Mouse (Mus musculus) yolk sac, embryonic 10.5 days (tissue): ENCODE data around the gene AA467197.

Experiments
- DNase-seq: peaks from one replicate; pipeline ENCODE4 v3.0.0-alpha.2; 2017; ENCODE audit warnings: low spot score

The AA467197 gene

DNA sequence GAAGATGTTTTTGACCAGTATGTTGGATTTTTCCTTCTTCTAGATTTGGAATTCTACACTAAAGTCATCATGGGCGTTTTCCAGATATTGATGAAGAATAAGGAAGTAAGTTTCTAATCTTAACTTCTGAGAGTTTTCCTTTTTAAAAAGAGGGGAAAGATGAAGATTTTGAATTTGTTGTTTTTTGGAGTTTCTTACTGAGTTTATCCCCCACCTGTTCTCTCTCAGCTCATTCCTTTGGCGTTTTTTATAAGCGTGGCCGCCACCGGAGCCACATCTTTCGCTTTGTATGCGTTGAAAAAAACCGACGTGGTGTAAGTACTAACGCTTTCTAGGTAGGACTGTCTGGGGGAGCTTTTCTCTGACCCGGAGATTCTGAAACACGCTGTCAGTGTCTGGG is 1.2 kb downstream of the AA467197 start:
- DNase-seq, result no peak

DNA sequence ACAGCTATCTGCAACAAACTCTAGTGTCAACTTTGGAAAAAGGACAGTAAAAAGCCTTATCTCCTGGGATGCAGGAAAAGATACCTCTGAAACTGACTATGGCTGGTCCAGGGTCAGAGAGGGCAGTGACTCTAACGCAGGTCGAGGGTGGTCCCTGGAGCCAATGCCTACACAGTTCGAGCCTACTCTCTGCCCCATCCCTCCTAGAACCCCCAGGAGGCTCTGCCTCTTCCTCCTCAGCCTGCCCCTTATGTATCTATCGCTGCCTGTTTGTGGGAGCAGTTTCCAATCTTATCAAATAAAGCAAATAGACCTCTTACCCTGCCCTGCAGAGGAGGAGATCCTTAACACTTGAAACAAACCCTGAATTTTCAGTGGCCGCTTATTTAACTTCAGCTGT is 1.9 kb downstream of the AA467197 start:
- no peak for DNase-seq

GRCm38 (mm10) chr2:122652096-122653084 is 15.6 kb downstream of the AA467197 start:
- DNase-seq, result no peak

DNA sequence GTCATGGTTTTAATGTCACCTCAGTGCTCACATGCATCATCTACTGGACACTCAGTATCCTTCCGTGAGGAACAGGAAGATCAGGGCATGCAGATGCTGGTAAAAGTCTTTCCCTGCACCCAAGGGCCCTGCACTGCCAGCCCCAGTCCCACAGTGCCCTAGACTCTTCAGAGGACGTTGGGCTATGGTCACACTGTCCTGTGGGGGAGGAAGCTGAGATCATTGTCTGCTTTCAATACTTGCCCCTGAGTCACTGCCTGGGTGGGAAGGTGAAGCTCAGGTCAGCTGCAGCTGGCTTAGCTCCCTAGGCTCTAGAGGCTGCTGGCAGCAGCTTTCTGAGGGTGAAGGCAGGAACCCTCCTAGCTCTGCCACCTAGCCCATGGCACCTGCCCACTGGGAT is 19.3 kb downstream of the AA467197 start:
- DNase-seq, result no peak

DNA sequence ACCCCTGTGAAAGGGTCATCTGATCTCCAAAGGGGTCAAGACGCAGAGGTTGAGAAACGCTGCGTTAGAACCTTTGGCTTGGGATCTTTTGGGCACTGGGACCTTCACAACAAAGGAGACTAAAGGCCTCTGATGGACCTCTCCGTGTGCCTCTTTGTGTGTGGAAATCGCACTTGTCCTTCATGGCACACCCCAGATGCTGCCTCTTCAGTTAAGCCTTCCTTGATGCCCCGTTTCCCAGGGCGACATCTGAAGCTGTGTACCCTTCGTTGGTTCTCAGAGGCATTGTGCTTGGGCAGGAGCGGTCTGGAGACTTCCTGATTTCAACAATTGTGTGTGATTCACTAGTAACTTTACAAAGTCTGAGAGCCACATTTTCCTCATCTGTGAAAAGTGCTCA is 20.0 kb downstream of the AA467197 start:
- no peak for DNase-seq

DNA sequence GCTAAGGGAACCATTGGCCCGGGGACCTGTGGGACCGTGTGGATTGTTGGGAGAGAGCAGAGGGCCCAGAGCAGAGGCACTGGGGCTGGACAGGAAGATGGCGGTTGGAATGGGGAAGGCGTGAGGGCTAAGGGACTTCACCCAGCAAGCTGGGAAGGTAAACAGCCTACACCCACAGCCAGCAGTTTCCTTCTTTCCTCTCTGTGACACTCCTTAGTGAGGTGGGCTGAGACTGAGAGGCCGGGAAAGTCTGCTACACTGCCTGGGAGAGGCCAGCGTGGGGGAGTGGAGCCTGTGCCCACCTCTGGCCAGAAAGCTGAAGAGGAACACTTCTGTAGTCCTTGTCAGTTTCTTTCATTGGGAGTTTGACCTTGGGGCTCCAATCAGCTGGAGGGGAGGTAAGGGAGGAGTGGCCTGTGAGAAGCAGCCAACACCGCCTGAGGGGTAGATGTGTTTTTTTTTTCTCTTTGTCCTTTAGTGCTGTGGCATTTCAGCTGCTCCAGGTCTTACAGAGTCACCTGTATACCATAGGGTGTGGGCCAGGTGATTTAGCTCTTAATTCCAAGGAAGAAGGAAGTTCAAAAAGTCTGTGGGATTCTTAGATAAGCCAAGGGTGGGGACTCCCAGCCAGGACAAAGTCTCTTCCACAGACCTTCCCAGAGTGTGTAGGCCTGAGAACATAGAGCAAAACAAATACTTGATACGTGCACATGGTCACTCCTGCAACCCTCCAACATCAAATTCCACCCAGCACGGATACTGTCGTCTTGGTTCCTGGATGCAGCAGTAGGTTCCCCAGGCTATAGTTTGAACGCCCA is 21.1 kb downstream of the AA467197 start:
- no peak for DNase-seq

- no peak for DNase-seq
These were observed 23.0 kb downstream of the AA467197 start for GRCm38 (mm10) chr2:122659825-122660224.

DNA sequence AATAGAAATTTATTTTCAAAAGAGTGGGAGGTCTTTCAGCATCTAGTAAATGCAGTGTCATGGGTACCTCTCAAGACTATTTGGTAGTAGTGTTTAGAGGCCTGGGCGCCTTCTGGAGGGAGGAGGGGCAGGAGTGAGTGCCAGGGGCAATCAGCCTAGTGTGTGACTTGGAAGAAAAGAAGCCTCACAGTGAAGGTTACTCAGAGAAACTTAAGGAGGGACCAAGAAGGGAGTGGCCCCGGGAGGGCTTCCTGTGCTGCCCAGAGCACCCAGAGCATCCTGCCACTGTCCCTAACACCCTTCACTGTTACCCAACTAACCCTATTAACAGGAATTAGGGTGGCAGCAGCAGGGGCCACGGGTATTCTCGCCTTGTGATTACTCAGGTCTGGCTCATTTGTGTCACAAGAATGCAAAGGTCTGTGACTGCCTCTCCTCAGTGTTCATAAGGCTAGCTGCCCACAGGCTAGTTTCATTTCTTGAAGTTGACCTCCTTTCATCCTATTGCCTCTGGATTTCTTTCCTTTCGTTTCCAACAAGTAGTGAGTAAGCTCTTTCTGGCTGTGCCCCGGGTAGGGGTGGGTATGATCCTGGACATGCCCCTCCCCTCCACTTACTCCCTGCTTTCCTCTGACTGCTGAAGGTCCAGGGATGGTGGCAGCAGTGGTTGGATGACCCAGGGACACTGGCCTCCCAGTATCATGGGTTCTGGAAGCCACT is 28.6 kb downstream of the AA467197 start:
- no peak for DNase-seq

DNA sequence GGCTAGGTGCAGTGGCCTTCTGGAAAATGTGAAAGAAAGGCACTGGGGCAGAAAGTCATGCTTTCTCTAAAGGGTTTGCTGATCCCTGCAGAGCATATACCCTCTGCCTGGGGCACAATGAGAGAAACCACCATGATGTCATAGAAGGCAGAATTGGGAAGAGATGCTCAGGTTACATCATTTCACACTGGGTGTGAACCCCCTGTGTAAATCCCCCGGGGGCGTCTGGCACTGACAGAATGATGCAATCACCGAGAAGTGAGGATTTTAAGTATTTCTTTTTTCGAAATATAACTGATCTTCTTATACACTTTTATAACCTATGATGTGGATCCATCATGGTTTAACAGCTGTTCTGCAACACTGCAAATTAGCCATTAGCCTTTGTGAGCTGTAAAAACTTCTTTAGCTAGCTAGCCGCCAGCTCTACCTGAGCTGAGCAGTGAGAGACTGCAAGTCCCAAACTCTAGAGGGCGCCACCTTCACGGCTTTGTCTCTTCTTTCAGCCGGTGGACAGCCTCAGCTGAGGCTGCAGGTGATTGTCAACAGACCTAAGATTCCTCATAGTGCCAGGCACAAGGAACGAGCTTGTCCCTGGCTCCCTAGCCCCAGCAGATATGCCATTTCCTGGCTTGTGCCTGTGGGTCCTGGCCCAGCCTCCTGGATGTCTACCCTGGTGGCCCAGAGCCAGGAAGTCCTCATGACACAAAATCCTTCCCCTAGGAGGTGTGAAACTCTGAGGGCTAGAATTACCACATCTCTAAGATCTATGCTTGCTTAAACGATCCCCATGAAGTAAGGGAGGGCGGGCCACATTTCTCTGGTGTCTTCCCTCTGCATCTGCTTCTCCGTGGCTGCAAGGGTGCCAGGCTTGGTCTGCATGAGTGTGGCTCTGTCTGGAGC is 29.4 kb downstream of the AA467197 start:
- no peak for DNase-seq

DNA sequence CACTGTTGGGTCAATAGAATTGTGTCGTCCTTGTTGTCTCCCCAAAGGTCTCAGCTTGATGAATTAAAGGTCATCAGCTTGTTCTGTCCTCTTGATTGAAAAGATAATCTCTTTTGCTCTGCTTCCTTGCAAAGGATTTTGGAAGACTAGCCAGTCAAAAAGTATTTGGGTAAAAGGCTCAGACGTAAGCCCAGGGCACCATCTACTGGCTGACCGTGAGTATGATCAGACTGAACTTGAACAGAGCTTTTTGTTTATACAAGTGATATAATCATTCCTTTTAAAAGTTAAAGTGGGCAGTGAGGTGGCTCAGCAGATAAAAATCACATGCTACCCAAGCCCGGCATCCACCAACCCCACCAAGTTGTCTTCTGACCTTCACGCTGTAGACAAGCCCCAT is 31.1 kb downstream of the AA467197 start:
- DNase-seq, result no peak

DNA sequence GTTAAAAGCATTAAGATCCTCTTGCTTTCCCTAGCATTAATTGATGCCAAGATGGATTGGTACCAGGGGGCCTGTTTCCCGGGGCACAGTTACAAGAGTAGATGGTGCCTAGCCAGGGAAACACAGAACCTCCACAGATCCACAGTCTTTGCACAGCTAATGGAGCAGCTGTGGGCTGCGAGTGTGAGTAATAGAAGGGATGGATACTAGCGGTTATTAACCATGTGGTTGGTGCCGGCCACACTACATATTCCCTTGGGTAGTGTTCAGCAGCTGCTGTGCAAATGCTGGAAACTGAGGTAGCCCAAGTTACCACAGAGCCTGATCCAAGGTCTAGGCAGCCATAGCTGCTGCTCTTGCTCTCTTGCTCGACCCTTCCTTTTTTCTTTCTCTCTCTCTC is 34.9 kb downstream of the AA467197 start:
- DNase-seq, result no peak

- DNase-seq, result no peak
These were observed 36.1 kb downstream of the AA467197 start for GRCm38 (mm10) chr2:122672841-122673240.

GRCm38 (mm10) chr2:122675126-122675525 is 38.3 kb downstream of the AA467197 start:
- DNase-seq, result no peak

DNA sequence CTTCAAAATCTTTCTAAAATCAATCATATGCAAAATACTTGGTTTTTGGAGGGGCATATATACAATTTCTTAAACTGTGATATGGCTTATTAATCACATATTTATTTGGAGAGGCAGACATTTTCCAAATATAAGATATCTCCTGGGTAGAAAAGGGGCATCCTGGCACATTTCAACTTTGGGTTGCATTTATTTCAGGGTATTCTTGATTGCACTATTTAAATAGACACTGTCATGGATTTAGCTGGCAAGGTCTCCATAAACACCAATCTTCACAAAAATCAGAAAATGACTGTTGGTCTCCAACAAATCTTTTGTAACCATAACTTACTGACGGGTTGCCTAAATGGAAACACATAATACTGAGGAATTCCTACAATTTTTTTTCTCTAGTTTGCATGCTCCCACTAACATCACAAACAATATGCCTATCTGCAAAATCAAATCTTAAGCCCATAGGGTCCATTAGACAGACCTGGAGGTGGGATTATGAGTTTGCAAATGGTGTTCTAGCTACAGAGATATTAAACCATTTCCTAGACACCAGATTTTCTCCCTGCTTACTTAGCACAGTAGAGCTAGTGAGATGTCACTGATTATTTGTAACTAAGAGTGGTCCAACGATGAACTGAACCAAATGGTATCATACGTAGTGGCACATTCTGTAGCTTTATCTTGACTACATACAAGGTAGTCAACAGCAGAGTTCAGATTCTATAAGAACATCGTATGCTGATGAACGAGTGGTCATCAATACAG is 44.8 kb downstream of the AA467197 start:
- no peak for DNase-seq

DNA sequence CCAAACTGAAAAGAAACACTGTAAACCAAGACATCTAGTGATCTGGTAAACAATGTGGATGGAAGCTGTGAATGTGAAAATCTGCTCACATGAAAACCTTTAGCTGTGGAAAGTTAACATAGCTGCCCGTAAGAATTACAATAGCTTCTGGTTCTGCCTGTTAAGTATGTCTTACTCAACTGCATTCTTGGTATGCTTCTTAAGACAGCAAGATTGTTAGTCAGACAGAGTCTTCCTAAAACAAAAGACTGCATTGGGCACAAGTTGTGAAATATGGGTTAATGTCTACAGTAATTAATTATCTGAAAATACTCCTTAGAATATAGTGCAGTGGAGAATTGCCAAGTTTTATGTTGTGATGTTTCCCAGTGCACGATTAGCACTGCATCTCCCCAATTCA is 45.7 kb downstream of the AA467197 start:
- DNase-seq, result no peak

- no peak for DNase-seq
These were observed 46.9 kb downstream of the AA467197 start for GRCm38 (mm10) chr2:122683641-122684040.

DNA sequence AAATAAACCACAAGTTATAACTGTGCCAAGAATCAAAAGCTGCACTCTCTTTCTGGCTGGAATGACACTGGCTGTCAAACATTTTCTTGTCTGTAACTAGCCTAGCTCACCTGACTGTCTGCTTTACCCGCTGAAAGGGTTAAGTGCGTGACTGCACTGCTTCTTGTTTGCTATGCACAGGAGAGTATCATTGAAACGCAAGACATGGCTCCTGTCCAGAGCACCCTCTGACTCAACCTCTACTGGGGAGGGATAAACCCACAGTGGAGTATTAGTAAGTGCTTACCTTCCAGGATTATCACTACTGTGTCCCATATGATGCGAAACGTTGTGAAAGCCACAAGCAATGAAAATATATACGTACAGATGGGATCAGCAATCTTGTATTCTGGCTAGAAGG is 49.9 kb downstream of the AA467197 start:
- DNase-seq, result no peak
